Mouse (Mus musculus) embryonic fibroblast, embryonic 13.5 days (primary cell): ENCODE data around the gene Ank3. TPM values are rescaled to one million over a fixed set of nuclear protein-coding genes. Genes with fewer than 3 reads are reported as not detected.
A peak's percentile ranks its signal among the peaks of the same experiment; 100 is the strongest.

Experiments used
- H3K27ac ChIP-seq: 2 replicates; pipeline ENCODE4 v1.5.1; 2012; ENCODE audit warnings: low read length, control low read depth, inconsistent platforms; ENCODE audit not compliant: insufficient read depth
- H3K4me1 ChIP-seq: 2 replicates; pipeline ENCODE4 v1.6.1; 2011; ENCODE audit warnings: low read length; ENCODE audit not compliant: control insufficient read depth, insufficient read depth
- H3K4me3 ChIP-seq: 2 replicates; pipeline ENCODE4 v1.5.1; 2011; ENCODE audit warnings: mild to moderate bottlenecking, control low read depth, low read length; ENCODE audit not compliant: insufficient read depth
- CTCF ChIP-seq: IDR thresholded peaks from 2 replicates; pipeline ENCODE4 v1.5.1; 2011; ENCODE audit warnings: mild to moderate bottlenecking, control low read depth, low read length, moderate library complexity, borderline replicate concordance; ENCODE audit not compliant: insufficient read depth
- POLR2A ChIP-seq: IDR thresholded peaks from 2 replicates; pipeline ENCODE4 v1.6.1; 2011; ENCODE audit warnings: low read depth, mild to moderate bottlenecking, control low read depth, low read length, moderate library complexity
- polyA plus RNA-seq: library from polyadenylated mRNA; stranded (reverse); fragments of >200 nt; gene quantifications from 2 replicates; pipeline ENCODE4 v1.2.4, GENCODE M21; 2011; ENCODE audit warnings: low read depth; ENCODE audit not compliant: missing spikeins, insufficient read length

Ank3 gene
- polyA plus RNA-seq, 1 experiment: 21.6 TPM

DNA sequence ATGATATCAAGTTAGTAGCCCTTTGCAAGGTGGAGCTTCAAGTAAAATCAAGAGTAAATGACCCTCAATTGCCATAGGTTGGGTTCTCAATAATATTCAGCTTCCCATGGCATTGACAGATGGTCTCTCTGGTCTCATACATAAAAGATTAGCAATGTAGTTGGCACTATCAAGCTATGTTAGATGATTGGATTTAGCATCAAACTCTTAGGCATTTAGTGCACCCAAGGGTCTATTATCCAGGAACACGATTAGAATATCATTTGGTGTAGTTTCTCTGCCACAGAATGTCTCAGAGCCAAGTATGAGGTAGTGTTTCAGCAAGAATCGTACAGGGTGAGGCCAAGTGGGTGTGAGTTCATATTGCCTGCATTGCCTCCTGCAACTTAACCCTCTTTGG, 68.6 kb downstream of the Ank3 start:
- no peak for TF ChIP-seq POLR2A
- TF ChIP-seq CTCF: no peak

DNA sequence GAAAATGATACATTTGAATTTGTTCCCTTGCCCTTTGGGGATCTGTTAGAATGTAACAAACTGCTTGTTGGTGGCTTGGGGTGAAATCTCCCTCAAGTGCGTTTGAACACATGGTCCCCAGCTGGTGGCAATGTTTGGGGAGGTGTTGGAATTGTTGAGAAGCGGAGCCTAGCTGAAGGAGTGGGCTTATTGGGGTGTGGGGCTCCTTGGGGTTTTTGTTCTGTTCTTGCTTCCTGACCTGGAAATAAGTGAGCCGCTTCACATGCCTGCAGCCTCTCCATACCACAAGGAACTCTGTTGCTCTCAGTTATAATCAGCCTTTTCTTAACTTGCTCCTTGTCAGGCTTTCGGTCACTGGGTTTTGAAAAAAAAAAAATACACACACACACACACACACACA, 73.3 kb downstream of the Ank3 start:
- H3K4me1 ChIP-seq: no peaks in the 10 kb centered on the region
- no peak overlapping the region for H3K4me3 ChIP-seq
- TF ChIP-seq POLR2A: no peak
- no peak for TF ChIP-seq CTCF
- no peak overlapping the region for H3K27ac ChIP-seq

More for the DNA sequence above, 68.6 kb downstream of the Ank3 start:
- Histone ChIP-seq H3K27ac (no peak overlapping the region), H3K4me3 (no peak overlapping the region), H3K4me1 (no peaks in the 10 kb centered on the region)

DNA sequence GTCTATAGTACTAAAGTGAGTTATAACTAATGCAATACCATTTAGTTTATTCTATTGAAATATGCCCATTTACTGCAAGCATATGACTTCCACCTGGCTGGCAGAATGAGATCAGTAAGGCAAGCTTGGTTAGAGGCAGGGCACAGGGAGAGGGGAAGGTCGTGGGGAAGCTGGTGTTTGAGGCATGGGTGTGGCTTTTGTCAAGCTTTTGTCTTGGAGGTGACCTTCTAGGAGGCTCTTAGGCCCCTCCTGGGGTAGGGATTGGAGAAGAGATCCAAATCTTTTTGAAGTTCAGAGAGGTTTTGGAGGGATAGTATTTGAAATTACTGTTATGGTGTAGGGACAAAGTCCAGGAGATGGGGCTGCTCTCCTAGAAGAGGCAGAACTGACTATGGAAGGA, 78.3 kb downstream of the Ank3 start:
- Histone ChIP-seq H3K4me3 (no peak overlapping the region), H3K27ac (no peak overlapping the region), H3K4me1 (peaks cover 2% of the 10 kb centered on the region; the same call in 1 of the 2 replicates)
- TF ChIP-seq POLR2A (no peak), CTCF (no peak)

DNA sequence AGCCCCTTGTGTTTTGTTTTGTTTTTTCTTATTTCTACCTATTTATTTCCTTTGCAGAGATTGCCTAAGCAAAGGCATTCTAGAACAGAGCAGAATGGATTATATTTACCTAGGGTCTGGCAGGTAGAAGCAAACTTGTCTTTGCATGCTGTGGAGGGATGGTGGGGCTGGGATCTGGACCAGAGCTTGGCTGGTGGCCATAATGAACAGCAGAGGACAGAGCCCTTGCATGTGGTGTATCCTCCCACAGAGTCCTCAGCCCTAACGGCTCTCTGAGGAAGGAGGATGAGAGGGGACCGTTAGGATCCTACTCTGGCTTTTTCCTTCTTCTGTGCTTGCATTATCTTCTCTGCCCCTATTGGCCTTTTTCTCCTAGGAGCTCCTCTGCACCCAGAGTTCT, 79.1 kb downstream of the Ank3 start:
- Histone ChIP-seq H3K27ac (no peak overlapping the region), H3K4me3 (no peak overlapping the region), H3K4me1 (peaks cover 2% of the 10 kb centered on the region; the same call in 1 of the 2 replicates)
- TF ChIP-seq CTCF (no peak), POLR2A (no peak)

DNA sequence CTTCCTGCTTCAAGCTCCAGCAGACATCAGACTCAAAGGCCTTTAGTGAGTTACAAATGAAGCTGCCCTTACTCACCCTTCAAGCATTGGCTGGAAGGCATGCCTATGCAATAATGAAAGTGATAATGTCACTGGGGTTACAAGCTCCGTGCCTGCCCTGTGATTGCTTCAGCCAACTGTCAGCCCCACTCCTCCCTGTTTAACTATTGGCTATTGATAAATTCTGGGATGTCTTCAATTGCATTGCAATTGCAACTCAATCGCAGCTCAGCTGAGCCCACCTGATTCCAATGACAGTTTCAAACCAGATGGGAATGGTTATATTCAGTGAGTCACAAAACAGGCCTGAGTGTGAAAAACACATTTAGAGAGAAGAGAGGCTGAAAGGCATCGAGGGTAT, 80.3 kb downstream of the Ank3 start:
- H3K27ac ChIP-seq: no peak overlapping the region
- no peak overlapping the region for H3K4me3 ChIP-seq
- TF ChIP-seq POLR2A (no peak), CTCF (no peak)
- H3K4me1 ChIP-seq: peaks cover 2% of the 10 kb centered on the region; the same call in 1 of the 2 replicates

DNA sequence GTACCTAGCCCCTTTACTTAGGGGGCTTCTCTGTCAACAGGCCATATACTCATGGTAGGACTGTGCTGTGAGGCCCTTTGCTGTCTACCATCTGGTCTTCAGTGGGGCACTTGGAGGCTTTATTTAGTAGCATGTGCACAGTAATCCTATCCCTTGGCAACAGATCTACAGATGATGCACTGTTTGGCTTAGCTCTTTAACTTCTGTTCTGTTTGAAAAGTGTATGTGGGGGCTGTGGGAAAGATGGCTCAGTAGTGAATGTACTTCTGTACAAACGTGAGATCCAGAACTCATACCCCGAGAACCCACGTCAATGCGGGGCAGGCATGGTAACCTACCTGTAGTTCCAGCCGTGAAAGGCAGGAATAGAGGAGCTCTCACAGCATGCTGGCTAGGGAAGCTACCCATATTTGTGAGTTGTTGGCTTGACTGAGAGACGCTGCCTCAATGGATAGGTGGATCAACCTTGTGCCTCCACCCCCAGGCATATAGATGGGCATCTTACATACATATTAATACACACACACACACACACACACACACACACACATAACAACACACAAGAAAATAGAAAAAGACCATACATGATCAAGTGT, 86.7 kb downstream of the Ank3 start:
- Histone ChIP-seq H3K27ac (no peak overlapping the region), H3K4me1 (no peaks in the 10 kb centered on the region), H3K4me3 (no peak overlapping the region)
- TF ChIP-seq POLR2A (no peak), CTCF (no peak)

DNA sequence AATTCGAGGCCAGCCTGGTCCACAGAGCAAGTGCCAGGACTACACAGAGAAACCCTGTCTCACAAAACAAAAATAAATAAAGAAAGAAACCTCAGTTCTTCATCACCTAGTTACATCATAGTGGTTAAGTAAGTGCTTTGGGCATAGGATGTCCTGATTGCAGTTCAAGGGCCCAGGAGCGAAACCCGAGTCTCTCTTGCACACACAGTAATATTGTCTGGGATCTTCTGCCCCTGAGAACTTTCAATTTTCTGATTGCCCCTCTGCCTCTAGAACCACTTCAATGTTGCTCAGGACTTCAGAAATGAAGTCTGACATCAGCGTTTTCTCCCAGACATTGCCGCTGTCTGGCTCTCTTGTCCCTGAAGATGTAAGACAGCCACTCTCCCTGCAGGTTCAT, 91.6 kb downstream of the Ank3 start:
- H3K27ac ChIP-seq: no peak overlapping the region

DNA sequence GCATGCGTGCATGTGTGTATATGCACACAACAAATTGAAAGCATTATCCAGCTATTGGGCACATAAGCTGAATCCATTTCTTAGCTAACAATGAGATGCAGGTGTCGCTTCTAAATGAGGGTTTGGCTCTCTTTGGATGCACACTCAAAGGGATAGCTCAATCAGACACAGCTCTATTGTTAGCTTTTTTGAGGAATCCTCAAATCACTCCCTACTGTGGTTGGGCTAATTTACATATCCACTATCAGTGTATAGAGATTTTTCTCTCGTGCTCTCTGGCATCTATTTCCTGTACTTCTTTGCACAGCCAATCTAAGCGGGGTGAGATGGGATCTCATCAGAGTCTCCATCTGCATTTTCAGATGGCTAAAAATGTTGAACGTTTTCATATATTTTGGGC, 93.4 kb downstream of the Ank3 start:
- Histone ChIP-seq H3K4me3 (no peak overlapping the region), H3K27ac (no peak overlapping the region), H3K4me1 (no peaks in the 10 kb centered on the region)
- no peak for TF ChIP-seq CTCF
- no peak for TF ChIP-seq POLR2A

More for the DNA sequence above, 91.6 kb downstream of the Ank3 start:
- TF ChIP-seq POLR2A: no peak
- no peak for TF ChIP-seq CTCF
- no peaks in the 10 kb centered on the region for H3K4me1 ChIP-seq
- no peak overlapping the region for H3K4me3 ChIP-seq

DNA sequence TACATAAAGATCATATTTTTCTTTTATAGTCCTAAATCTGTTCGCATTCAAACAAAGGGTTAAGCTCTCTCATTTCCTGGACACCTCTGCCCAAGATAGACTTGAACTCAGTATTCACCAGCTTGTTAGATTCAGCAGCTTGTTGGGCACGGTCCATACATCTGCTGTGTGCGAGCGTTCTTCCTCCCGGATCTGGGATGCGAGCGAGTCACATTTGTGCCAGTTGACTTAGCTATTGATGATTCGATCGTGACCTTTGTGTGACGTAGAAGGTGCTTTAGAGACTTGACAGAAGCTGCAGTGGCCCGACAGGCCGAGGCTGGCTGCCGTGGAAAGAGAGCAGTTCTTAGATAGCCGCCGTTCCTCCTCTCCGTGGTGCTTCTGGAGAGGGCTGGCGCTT, 98.8 kb downstream of the Ank3 start:
- no peaks in the 10 kb centered on the region for H3K4me1 ChIP-seq
- H3K27ac ChIP-seq: no peak overlapping the region
- TF ChIP-seq CTCF (no peak), POLR2A (no peak)
- H3K4me3 ChIP-seq: no peak overlapping the region

DNA sequence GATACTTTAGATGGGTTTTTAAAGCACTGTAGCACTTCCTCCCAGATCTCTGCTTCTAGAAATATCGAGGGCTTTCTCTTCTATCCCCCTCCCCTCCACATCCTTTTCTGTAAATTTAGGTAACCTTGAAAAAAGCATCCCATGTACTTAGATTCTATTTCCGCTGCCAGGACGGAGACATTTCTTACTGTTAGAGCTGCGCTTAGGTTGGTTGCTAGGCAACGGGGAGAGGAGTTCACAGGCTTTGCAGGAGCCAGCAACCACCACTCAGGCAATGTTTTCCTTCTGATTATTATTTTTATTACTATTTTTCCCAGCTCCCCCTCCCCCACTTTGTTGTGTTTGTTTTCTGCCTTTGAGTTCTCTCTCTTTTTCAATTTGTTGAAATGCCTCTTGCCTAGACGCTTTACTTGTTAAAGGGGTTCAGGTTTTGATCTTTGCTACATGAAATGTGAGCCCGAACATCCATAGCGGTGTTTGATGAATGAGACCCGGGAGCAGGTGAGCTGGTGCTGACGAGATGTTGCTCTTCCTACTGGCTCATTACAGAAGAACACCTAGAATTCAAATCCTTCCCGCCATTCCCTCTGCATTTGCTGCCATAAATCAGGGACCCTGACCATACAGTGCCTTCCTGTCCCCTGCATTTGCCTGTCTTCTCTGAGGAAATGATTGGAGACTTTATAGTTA, 101.7 kb downstream of the Ank3 start:
- Histone ChIP-seq H3K27ac (no peak overlapping the region), H3K4me1 (no peaks in the 10 kb centered on the region)
- TF ChIP-seq CTCF (no peak), POLR2A (no peak)

DNA sequence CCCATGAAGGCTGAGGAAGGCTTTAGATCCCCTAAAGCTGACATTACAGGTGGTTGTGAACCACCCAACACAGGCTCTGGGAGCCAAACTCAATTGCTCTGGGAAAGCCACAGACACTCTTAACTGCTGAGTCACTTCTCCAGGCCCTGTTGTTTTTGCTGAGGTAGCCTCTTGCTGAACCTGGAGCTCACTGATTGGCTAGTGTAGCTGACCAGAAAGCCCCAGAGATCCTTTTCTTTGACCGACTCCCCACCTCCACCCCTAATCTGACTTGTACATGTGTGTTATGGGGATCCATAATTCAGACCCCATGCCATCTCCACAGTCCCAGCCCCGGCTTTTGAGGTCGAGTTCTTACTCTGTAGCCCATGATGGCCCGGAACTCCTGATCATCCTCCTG, 105.2 kb downstream of the Ank3 start:
- H3K4me1 ChIP-seq: no peaks in the 10 kb centered on the region
- no peak overlapping the region for H3K27ac ChIP-seq
- no peak overlapping the region for H3K4me3 ChIP-seq
- TF ChIP-seq CTCF (no peak), POLR2A (no peak)

More for the DNA sequence above, 101.7 kb downstream of the Ank3 start:
- no peak overlapping the region for H3K4me3 ChIP-seq

DNA sequence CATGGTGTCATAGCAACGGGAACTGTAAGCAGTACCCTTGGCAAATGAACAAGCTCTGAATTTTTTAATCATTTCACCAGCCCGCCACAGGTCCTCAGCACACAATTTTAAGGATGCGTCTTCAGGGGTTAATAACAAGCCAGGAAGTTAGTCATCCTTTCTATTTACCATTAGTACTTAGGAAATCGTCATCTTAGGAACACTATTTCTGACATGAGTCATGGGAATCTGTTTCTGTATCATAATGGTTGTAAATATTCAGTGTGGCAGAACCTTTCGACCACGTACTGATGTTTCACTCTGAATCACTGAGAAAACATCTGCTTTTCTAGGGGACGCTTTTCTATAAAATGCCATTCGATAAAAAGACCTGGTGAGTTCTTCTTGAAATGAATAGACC, 109.1 kb downstream of the Ank3 start:
- no peak overlapping the region for H3K4me3 ChIP-seq
- peak overlapping the region; percentile 50 for H3K27ac ChIP-seq
- no peaks in the 10 kb centered on the region for H3K4me1 ChIP-seq
- no peak for TF ChIP-seq CTCF
- TF ChIP-seq POLR2A: no peak
